Mouse (Mus musculus) heart, adult 2 months (tissue): Measurements from ENCODE around the gene Acaa1b. TPM values are rescaled to one million over a fixed set of nuclear protein-coding genes. Genes with fewer than 3 reads are reported as not detected.

Experiments
- DNase-seq, 2 experiments: peaks; one replicate each; pipeline ENCODE4 v3.0.0; 2021
- H3K27ac ChIP-seq: fragments of 200-600 bp; 2 replicates; pipeline ENCODE4 v1.8.1; 2022
- H3K27me3 ChIP-seq: fragments of 200-500 bp; 2 replicates; pipeline ENCODE4 v1.6.1; 2012; ENCODE audit warnings: mild to moderate bottlenecking, low read length, inconsistent platforms, mixed read lengths; ENCODE audit not compliant: control insufficient read depth, insufficient read depth
- H3K36me3 ChIP-seq: fragments of 200-500 bp; 2 replicates; pipeline ENCODE4 v1.6.1; 2012; ENCODE audit warnings: low read length, inconsistent platforms; ENCODE audit not compliant: control insufficient read depth, insufficient read depth
- H3K4me1 ChIP-seq: fragments of 200-500 bp; 2 replicates; pipeline ENCODE4 v1.6.1; 2011; ENCODE audit warnings: low read length; ENCODE audit not compliant: control insufficient read depth, insufficient read depth
- H3K4me3 ChIP-seq: fragments of 200-600 bp; 2 replicates; pipeline ENCODE4 v1.8.1; 2022
- H3K79me2 ChIP-seq: fragments of 200-500 bp; replicated peaks from 2 replicates; pipeline ENCODE4 v1.6.1; 2012; ENCODE audit warnings: mild to moderate bottlenecking, inconsistent platforms, low read length, moderate library complexity, mixed read lengths; ENCODE audit not compliant: control insufficient read depth, insufficient read depth
- H3K9ac ChIP-seq: fragments of 200-500 bp; 2 replicates; pipeline ENCODE4 v1.6.1; 2012; ENCODE audit warnings: low read depth, mild to moderate bottlenecking, control low read depth, inconsistent platforms, low read length, mixed read lengths
- CTCF ChIP-seq: fragments of 200-600 bp; IDR thresholded peaks from 2 replicates; pipeline ENCODE4 v1.8.1; 2022; ENCODE audit warnings: antibody characterized with exemption, mild to moderate bottlenecking, moderate library complexity
- EP300 ChIP-seq: fragments of 200-500 bp; IDR thresholded peaks from 2 replicates; pipeline ENCODE4 v1.6.1; 2011; ENCODE audit warnings: low read depth, low read length, control low read depth; ENCODE audit not compliant: insufficient read depth
- POLR2A ChIP-seq: fragments of 200-500 bp; IDR thresholded peaks from 2 replicates; pipeline ENCODE4 v1.6.1; 2011; ENCODE audit warnings: mild to moderate bottlenecking, low read depth, low read length, control low read depth; ENCODE audit not compliant: insufficient read depth
- WGBS: fragments of 180-500 bp; shearing (Covaris S2); methylation state at CpG from one replicate; pipeline ENCODE4 v1.1.7; 2018; 5-methylcytosine and 5-hydroxymethylcytosine counted together
- intact Hi-C: fragments of 180-260 bp; cut with DNase I; formaldehyde crosslinking; loops from one replicate; pipeline ENCODE4 v1.15.1; 2025
- polyA plus RNA-seq: library from polyadenylated mRNA; depleted of rRNA; stranded (reverse); fragments of >200 nt; gene quantifications from 2 replicates; pipeline ENCODE4 v1.2.3, GENCODE M21; 2012
- total RNA-seq, 2 experiments: library from RNA; stranded (reverse); gene quantifications; 2 replicates each; pipeline ENCODE4 v1.2.3; 2021

Acaa1b gene
- total and polyA plus RNA-seq, 3 experiments, result 1.4 to 2.4 (median 1.6) TPM

DNA sequence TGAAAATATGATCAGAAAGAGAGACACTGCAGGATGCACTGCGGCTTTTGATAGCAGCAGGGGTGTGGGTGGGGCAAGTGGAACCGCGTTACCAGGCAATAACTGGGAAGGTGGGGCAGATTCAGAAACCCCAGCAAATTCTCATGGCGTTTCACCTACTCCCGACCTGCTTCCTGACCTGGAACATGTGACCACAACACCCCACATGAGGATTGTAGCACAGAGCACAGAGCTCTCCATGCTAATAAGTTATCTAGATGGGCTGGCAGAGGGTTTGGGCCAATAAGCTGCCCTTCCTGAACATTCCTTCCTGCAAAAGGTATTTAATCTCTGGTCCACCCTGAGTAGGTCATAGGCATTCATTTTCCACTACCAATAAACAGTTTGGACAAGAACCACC, 26.2 kb downstream of the Acaa1b start:
- Histone ChIP-seq H3K27me3 (no peaks in the 10 kb centered on the region), H3K27ac (no peak overlapping the region), H3K79me2 (no peaks in the 10 kb centered on the region), H3K9ac (no peak overlapping the region), H3K4me1 (no peaks in the 10 kb centered on the region), H3K4me3 (no peak overlapping the region), H3K36me3 (no peaks in the 10 kb centered on the region)
- intact Hi-C loops, result no loop called here
- 57% methylated on average over 5 of the region's 5 CpGs for WGBS
- TF ChIP-seq EP300 (no peak), POLR2A (no peak), CTCF (no peak)
- DNase-seq, result no peak

DNA sequence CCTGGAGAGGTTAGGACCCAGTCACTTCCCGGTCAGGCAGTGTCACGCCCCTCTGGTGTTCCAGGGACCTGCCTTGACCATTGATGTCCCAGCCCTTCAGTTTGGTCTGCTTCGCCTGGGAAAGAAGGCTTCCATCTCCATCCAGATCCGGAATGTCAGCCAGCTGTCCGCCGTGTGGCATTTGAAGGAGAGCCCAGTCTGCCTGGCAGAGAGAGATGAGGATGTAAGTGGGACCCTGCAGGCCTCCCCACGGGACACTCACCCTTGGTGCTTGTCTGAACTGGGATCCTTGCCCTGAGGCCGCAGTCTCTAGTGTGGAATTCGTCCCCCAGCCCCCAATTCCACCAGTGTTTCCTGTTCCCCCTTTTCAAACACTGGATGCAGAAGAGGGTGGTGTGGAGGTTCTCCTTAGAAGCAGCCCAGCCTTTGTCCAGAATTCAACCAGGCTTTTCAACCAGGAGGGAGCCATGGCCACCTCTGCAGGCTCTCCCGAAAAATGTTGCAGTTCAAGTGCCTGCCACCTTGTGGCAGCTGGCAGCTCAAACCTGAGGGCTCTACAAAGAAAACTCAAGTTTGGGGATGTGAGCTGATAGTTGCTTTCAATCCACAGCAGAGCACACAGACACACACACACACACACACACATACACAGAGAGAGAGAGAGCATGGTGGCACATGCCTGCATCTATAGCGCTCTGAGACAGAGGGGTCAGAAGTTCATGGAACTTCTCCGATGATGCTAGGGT, 28.3 kb downstream of the Acaa1b start:
- H3K4me3 ChIP-seq, result no peak overlapping the region
- H3K27ac ChIP-seq, result no peak overlapping the region
- DNase-seq, result no peak
- intact Hi-C loops, result no loop called here
- no peaks in the 10 kb centered on the region for H3K79me2 ChIP-seq
- 79% methylated on average over 12 of the region's 12 CpGs for WGBS
- H3K36me3 ChIP-seq, result no peaks in the 10 kb centered on the region
- TF ChIP-seq CTCF (peak; percentile 29), EP300 (no peak)
- H3K9ac ChIP-seq, result no peak overlapping the region
- no peaks in the 10 kb centered on the region for H3K27me3 ChIP-seq
- H3K4me1 ChIP-seq, result no peaks in the 10 kb centered on the region

DNA sequence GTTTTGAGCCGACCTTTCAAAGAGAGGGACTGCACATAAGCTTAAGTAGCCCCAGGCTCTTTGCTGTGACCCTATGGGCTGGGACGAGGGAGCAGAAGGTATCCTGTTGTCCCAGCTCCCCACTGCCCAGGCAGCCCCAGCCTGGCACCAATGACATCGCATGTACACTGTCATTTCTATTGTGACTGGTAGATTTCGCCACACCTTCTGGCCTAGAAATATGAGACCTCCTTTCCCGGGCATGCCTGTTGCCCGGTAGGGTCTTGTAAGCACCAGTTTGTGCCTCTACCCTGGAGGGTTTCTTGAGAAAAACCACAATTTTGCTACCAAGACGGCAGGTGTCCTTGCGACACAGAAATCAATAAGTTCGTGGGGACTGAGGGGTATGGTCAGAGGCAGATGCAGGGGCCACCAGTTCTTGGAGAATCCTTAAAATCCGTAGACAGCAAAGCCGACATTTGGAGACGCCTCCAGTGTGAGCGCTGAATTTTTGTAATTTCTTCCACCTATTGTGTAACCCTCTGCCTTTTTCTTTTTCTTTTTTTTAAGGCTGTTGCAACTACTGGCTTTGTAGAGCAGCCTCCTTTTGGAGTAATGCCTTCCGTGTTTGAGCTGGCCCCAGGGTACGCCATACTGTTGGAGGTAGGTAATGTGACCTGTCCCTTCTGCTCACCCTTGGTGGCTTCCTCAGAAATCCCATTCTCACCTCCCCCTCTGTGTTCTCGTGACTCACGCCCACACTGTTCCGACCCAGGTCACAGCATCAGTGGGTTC, 34.1 kb downstream of the Acaa1b start:
- Histone ChIP-seq H3K4me3 (no peak overlapping the region), H3K4me1 (no peaks in the 10 kb centered on the region), H3K79me2 (no peaks in the 10 kb centered on the region), H3K27ac (no peak overlapping the region), H3K9ac (no peak overlapping the region), H3K36me3 (no peaks in the 10 kb centered on the region), H3K27me3 (no peaks in the 10 kb centered on the region)
- 82% methylated on average over 18 of the region's 18 CpGs for WGBS
- intact Hi-C loops, result no loop called here
- DNase-seq, result no peak
- no peak for TF ChIP-seq CTCF
- no peak for TF ChIP-seq POLR2A
- TF ChIP-seq EP300, result no peak

DNA sequence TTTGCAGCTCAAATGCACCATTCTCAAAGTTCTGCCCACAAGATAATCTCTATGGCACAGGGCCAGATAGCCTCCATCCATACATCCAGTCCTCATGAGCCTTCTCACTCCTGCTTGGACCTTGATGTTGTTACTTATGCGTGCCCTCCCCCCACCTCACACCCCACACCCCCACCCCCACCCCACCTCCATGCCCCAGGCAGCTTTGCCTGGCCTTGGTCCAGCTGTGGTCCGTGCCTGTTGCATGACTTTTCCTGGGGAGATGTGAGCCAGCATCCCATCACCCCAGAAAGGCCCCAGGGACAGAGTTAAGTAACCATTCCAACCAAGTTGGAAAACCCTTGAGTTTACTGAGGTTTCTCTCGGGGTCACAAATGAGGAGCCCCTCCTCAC, 36.7 kb downstream of the Acaa1b start:
- no peak overlapping the region for H3K9ac ChIP-seq
- TF ChIP-seq EP300 (no peak), CTCF (no peak), POLR2A (no peak)
- 60% methylated on average over 3 of the region's 3 CpGs for WGBS

DNA sequence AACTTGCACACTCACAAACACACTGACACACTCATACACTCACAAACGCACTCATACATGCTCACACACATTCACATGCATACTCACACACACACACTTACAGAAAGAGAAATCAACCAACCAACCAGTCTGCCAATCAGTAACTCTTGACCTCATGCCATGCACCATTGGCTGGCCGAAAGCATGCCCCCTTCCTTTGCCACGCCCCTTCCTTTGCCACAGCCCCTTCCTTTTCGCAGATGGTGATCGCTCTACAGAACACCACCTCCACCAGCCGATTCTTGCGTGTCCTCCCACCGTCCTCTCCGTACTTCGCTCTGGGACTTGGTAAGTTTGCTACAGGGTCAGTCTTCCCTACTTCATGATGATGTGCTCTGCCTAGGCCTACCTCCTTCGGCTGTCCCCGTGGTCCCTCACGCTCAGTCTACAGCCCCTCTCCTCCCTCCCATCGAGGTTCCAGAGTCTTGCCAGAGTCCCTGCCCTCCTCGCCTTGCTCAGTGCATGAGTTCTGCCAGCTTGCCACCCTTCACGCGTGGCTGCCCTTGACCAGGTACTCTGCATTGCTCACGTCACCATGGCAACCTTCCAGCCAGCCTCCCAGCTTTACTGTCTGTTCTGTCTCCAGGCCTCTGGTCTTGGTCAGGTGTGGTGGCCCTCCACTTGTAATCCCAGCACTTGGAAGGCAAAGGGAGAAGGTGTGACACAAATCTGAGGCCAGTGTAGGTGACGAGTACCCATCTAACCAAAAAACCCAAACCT, 37.3 kb downstream of the Acaa1b start:
- no peak for DNase-seq
- WGBS, result 88% methylated on average over 19 of the region's 19 CpGs
- no peak overlapping the region for H3K9ac ChIP-seq
- TF ChIP-seq POLR2A (no peak), CTCF (no peak), EP300 (no peak)
- H3K27me3 ChIP-seq, result no peaks in the 10 kb centered on the region
- no peak overlapping the region for H3K27ac ChIP-seq
- no peaks in the 10 kb centered on the region for H3K4me1 ChIP-seq
- no peaks in the 10 kb centered on the region for H3K79me2 ChIP-seq
- H3K4me3 ChIP-seq, result no peak overlapping the region
- intact Hi-C loops, result loop anchor here (5.0 kb wide), 1 partner anchor 178 kb away; no protein-coding TSS in a partner anchor
- H3K36me3 ChIP-seq, result no peaks in the 10 kb centered on the region

More for the DNA sequence above, 36.7 kb downstream of the Acaa1b start:
- H3K27me3 ChIP-seq, result no peaks in the 10 kb centered on the region
- intact Hi-C loops, result no loop called here
- no peak for DNase-seq
- H3K36me3 ChIP-seq, result no peaks in the 10 kb centered on the region
- H3K79me2 ChIP-seq, result no peaks in the 10 kb centered on the region
- H3K4me1 ChIP-seq, result no peaks in the 10 kb centered on the region
- no peak overlapping the region for H3K4me3 ChIP-seq
- no peak overlapping the region for H3K27ac ChIP-seq

DNA sequence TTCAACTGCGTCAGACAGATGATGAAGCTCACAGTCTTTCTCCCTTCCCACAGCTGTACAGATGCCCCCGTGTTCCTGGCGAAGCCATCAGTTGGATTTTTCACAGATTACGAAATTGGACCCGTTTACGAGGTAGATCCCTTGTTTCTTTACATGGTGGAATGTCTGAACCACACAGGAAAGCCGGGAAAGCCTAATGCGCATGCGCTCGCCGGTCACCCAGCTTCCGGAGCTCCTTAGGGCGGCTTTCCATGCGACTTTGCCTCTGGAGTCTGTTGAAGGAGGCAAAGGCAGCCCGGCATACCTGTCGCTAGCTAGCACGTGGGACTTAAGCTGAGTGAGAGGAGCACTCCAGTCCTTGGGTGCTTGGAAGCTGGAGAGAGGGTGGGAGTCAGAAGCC, 42.0 kb downstream of the Acaa1b start:
- no peaks in the 10 kb centered on the region for H3K36me3 ChIP-seq
- H3K79me2 ChIP-seq, result no peaks in the 10 kb centered on the region
- H3K4me3 ChIP-seq, result no peak overlapping the region
- no peaks in the 10 kb centered on the region for H3K4me1 ChIP-seq
- no peaks in the 10 kb centered on the region for H3K27me3 ChIP-seq
- no peak for DNase-seq
- WGBS, result 81% methylated on average over 17 of the region's 17 CpGs
- intact Hi-C loops, result loop anchor here (5.0 kb wide), 1 partner anchor 182 kb away; no protein-coding TSS in a partner anchor
- TF ChIP-seq CTCF (no peak), EP300 (no peak), POLR2A (no peak)
- H3K27ac ChIP-seq, result no peak overlapping the region
- no peak overlapping the region for H3K9ac ChIP-seq
